Mouse (Mus musculus): Measurements from ENCODE around the gene 2310022A10Rik.
"Not testable (repeated sequence)": the region's sequence is repeated elsewhere in the genome, so short reads cannot be mapped to it uniquely, and the experiment has no call there.

2310022A10Rik gene

DNA sequence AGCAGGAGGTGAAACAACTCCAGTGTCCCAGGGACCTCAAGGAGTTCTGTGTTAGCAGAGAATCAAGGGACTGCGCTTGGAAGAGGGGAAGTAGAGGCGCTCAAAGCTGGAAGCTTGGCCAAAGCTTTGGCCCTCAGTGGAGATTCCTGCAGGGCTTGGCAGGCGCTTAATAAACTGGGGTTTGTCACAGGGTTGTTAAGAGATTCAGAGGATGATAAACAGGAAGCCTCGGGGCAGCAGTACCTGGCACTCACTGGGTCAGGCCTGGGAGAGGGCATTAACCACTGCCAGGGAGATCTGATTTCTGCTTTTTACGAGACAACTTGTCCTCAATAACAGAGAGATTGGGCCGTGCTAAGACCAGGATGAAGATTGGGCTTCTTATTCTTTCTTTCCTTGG lies 68.0 kb downstream of the 2310022A10Rik start:
- DNase-seq = no peak

DNA sequence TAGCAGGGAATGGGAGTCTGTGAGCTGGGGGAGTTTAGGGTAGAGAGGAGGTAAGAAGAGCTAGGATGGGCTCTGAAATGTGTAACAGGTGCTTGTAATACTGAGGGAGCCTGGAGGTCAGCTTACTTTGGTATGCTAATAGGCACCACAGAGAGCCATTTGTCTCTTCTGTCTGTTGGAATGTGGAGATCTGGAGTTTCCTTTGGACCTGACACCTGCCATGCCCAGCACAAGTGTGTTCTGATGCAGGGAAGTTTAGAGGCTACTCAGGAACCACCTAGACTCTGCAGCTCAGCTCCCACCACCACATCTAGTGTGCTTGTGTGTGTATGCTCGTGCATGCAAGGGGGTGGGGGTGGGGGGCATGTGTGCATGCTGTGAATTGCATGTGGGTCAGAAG lies 69.2 kb downstream of the 2310022A10Rik start:
- no peak for DNase-seq

- no peak for DNase-seq
Observed at GRCm38 (mm10) chr7:27624967-27625366, 71.9 kb downstream of the 2310022A10Rik start.

DNA sequence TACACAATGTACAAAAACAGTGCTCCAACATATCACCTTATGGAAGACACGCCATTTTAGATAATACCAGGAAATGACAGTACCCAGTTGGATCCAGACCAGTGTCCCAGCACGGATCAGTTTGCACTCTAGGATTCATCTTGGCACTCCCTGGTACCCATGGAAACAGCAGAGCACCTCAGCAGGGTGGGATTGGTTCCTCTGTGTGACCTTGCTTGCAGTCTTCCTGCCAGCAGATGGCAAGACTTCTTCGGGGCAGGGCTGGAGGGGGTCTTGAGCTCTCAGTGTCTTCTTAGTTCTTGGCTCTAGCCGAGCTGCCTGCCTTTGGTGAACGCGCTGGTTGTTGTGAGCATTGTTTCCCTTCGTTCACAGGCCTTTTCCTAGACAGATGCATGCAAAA lies 74.7 kb downstream of the 2310022A10Rik start:
- no peak for DNase-seq

- DNase-seq = no peak
Observed at GRCm38 (mm10) chr7:27628190-27628589, 75.2 kb downstream of the 2310022A10Rik start.

DNA sequence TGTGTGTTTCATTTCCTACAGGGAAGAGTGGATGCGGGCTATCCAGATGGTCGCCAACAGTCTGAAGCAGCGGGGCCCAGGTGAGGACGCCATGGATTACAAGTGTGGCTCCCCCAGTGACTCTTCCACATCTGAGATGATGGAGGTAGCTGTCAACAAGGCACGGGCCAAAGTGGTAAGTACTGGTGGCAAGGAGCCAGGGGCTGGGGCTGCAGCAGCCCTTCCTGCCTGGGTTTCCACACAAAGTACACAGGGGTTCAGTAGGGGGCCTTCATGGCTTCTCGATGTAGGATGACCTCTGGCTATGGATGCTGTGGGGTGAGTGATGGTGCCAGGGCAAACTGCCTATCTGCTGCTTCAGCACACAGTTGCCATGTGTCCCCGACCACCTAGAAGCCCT lies 75.8 kb downstream of the 2310022A10Rik start:
- not testable (repeated sequence) for DNase-seq

GRCm38 (mm10) chr7:27631439-27631838 lies 78.4 kb downstream of the 2310022A10Rik start:
- DNase-seq = no peak
